Mouse (Mus musculus) liver, adult 2 months (tissue): ENCODE measurements around the gene Atp6v0c.

Experiments used
- CTCF ChIP-seq: fragments of 200-500 bp; IDR thresholded peaks from 2 replicates; pipeline ENCODE4 v1.5.1; 2011; ENCODE audit warnings: low read depth, low read length, control low read depth
- POLR2A ChIP-seq: fragments of 200-500 bp; IDR thresholded peaks from 2 replicates; pipeline ENCODE4 v1.6.1; 2011; ENCODE audit warnings: low read length, control low read depth; ENCODE audit not compliant: insufficient read depth; ENCODE audit errors: extremely low read depth

DNA sequence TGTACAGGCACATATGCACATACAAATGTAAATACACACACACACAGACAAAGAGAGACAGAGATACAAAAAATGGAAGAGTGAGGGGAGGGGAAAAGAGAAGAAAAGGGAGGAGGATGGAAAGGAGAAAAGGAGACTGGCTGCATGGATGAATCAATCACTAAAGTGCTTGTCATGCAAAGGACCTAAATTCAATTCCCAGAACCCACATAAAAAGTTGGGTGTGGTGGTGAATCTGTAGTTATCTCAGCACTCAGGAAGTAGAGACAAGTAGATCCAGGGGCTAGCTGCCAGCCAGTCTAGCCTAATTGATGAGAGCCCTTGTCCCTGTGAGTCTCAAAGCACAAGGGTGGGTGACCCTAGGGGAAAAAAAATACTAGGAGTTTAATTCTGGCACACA, 35.4 kb downstream of the Atp6v0c start:
- TF ChIP-seq CTCF (no peak), POLR2A (no peak)
